Mouse (Mus musculus): ENCODE data around the gene Tnfrsf9. TPM values are rescaled to one million over a fixed set of nuclear protein-coding genes. Genes with fewer than 3 reads are reported as not detected.

Gene Tnfrsf9
- polyA plus RNA-seq, 1 experiment from 2014 or later, result 1.3 TPM

DNA sequence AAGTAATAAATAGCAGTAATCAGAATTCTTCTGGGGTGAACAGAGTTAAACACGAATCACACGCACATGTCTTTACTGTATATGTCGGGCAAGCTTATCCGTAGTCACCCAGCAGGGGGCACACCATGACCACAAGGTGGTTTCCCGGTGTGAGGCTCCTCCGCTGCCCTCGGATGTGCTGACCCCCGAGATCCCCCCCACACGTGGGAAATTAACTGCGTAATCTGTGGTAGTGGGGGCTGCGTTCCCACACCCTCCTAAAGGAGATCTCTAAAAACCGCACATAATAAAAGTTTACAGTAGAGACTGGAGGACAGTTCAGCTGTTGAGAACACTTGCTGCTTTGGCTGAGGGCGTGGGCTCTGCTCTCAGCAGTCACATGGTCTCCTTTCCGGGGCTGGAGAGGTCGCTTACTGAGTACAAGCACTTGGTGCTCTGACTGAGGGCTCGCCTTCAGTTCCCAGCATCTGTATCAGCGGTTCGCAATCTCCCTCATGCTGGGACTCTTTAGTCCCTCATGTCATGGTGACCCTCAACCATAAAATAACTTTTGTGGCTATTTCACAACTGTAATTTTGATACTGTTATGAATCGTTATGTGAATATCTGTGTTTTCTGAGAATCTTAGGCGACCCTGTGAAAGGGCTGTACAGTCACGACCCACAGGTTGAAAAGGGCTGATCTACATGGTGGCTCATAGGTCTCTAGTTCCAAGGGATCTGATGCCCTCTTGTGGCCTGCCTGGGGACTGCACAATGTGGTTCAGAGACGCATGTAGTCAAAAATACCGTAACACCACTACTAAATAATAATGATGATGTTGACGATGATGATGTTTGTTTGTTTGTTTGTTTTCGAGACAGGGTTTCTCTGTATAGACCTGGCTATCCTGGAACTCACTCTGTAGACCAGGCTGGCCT is 50.5 kb downstream of the Tnfrsf9 start:
- 11% methylated on average over 25 of the region's 25 CpGs for WGBS
- H3K9ac ChIP-seq, result no peak overlapping the region
- H3K27ac ChIP-seq (replicated peaks), result 0 out of 2 replicates have a peak overlapping the region, but pooled peaks have one; percentile 11
- no peaks in the 10 kb centered on the region for H3K36me3 ChIP-seq
- no peaks in the 10 kb centered on the region for H3K9me3 ChIP-seq (replicated peaks)
- H3K4me2 ChIP-seq (replicated peaks), result peak overlapping the region; percentile 44
- ATAC-seq (ENCODE audit: insufficient number of reproducible peaks, low FRiP score, low TSS enrichment, low read depth), result no peak
- H3K4me3 ChIP-seq (replicated peaks), result peak overlapping the region; percentile 22
- H3K27me3 ChIP-seq, result no peaks in the 10 kb centered on the region
- H3K4me1 ChIP-seq, result peaks cover 5% of the 10 kb centered on the region

- Histone ChIP-seq H3K27ac (replicated peaks) (no peak overlapping the region), H3K9ac (no peak overlapping the region), H3K4me2 (replicated peaks) (no peak overlapping the region), H3K27me3 (no peaks in the 10 kb centered on the region), H3K4me1 (peaks cover 5% of the 10 kb centered on the region), H3K36me3 (no peaks in the 10 kb centered on the region), H3K9me3 (replicated peaks) (no peaks in the 10 kb centered on the region), H3K4me3 (replicated peaks) (no peak overlapping the region)
- WGBS, result 72% methylated on average over 11 of the region's 11 CpGs
- no peak for ATAC-seq (ENCODE audit: insufficient number of reproducible peaks, low FRiP score, low TSS enrichment, low read depth)
Observed at GRCm38 (mm10) chr4:150965555-150965951, 51.2 kb downstream of the Tnfrsf9 start.

DNA sequence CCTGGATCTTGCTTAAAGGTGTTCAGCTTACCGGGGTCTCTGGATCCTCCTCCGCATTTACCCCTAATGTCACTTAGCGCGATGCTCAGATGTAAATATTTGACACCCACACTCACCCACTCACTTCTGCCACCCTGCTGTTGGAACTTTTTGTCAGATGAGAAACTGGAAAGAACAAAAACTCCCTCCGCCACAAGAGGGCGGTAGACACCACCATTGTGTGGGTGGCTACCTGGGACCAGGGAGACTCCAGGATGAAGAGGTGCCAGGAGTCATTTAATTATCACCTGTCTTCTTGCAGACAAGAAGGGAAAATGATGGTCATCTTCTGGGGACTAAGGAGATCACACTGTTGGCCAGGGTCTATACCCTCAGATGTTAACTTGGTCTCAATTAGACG is 52.2 kb downstream of the Tnfrsf9 start:
- no peak overlapping the region for H3K4me3 ChIP-seq (replicated peaks)
- H3K27me3 ChIP-seq, result no peaks in the 10 kb centered on the region
- H3K36me3 ChIP-seq, result no peaks in the 10 kb centered on the region
- 18% methylated on average over 7 of the region's 7 CpGs for WGBS
- ATAC-seq (ENCODE audit: insufficient number of reproducible peaks, low FRiP score, low TSS enrichment, low read depth), result no peak
- H3K9ac ChIP-seq, result no peak overlapping the region
- H3K4me1 ChIP-seq, result peaks cover 5% of the 10 kb centered on the region
- H3K4me2 ChIP-seq (replicated peaks), result no peak overlapping the region
- H3K27ac ChIP-seq (replicated peaks), result no peak overlapping the region
- no peaks in the 10 kb centered on the region for H3K9me3 ChIP-seq (replicated peaks)

- Histone ChIP-seq H3K9me3 (replicated peaks) (no peaks in the 10 kb centered on the region), H3K4me3 (replicated peaks) (no peak overlapping the region), H3K36me3 (no peaks in the 10 kb centered on the region), H3K4me2 (replicated peaks) (no peak overlapping the region), H3K27me3 (no peaks in the 10 kb centered on the region), H3K27ac (replicated peaks) (no peak overlapping the region), H3K4me1 (peaks cover 5% of the 10 kb centered on the region), H3K9ac (no peak overlapping the region)
- 83% methylated on average over 8 of the region's 8 CpGs for WGBS
- no peak for ATAC-seq (ENCODE audit: insufficient number of reproducible peaks, low FRiP score, low TSS enrichment, low read depth)
Observed at GRCm38 (mm10) chr4:150968956-150969355, 54.6 kb downstream of the Tnfrsf9 start.

DNA sequence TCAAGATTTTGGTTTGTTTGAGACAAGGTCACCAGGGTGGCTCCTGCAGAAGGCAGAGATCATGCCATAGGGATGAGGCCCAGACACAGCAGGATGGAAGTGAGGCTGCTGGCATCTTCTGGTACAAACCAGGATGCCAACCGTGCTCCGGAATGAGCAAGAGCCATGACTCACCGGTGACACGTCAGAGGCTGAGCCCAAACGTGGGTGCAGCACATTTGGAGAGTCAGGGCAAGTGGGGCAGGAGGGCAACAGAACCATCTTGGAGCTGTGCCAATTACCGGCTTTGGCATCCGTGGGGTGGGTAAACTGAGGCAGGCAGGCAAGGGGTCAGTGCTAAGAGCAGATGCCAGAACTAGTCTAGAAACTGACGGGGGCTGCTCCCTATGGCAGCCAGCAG is 58.9 kb downstream of the Tnfrsf9 start:
- Histone ChIP-seq H3K9ac (no peak overlapping the region), H3K4me2 (replicated peaks) (no peak overlapping the region), H3K4me3 (replicated peaks) (no peak overlapping the region), H3K27me3 (no peaks in the 10 kb centered on the region), H3K9me3 (replicated peaks) (no peaks in the 10 kb centered on the region), H3K27ac (replicated peaks) (no peak overlapping the region), H3K4me1 (no peaks in the 10 kb centered on the region), H3K36me3 (no peaks in the 10 kb centered on the region)
- ATAC-seq (ENCODE audit: insufficient number of reproducible peaks, low FRiP score, low TSS enrichment, low read depth), result no peak
- WGBS, result 76% methylated on average over 8 of the region's 8 CpGs

DNA sequence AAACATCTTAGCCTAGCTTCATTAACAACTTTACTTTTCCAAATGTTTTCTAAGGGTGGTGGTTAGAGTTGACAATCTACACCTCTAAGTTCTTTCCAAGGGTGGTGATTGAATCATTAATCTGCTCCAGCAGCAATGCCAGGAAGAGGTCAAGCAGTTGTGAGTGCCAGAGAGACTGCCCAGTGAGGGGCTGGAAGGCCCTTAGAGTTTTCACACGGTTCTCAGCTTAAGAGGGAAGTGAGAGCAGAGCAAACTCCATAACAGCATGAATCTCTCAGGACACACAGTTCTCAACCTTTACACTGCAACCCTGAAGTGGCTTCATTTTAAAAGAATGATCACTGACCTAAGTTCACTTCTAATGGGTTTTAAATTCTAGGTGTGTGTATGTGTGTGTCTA is 60.8 kb downstream of the Tnfrsf9 start:
- no peak overlapping the region for H3K4me2 ChIP-seq (replicated peaks)
- no peaks in the 10 kb centered on the region for H3K27me3 ChIP-seq
- H3K36me3 ChIP-seq, result no peaks in the 10 kb centered on the region
- no peaks in the 10 kb centered on the region for H3K4me1 ChIP-seq
- no peak for ATAC-seq (ENCODE audit: insufficient number of reproducible peaks, low FRiP score, low TSS enrichment, low read depth)
- no peaks in the 10 kb centered on the region for H3K9me3 ChIP-seq (replicated peaks)
- H3K4me3 ChIP-seq (replicated peaks), result no peak overlapping the region
- 34% methylated on average over 1 of the region's 1 CpGs for WGBS
- no peak overlapping the region for H3K27ac ChIP-seq (replicated peaks)
- no peak overlapping the region for H3K9ac ChIP-seq

GRCm38 (mm10) chr4:150978156-150978910 is 64.0 kb downstream of the Tnfrsf9 start:
- Histone ChIP-seq H3K4me1 (no peaks in the 10 kb centered on the region), H3K9me3 (replicated peaks) (no peaks in the 10 kb centered on the region), H3K9ac (no peak overlapping the region), H3K4me2 (replicated peaks) (no peak overlapping the region), H3K36me3 (no peaks in the 10 kb centered on the region), H3K27me3 (no peaks in the 10 kb centered on the region), H3K27ac (replicated peaks) (no peak overlapping the region), H3K4me3 (replicated peaks) (no peak overlapping the region)
- 83% methylated on average over 21 of the region's 21 CpGs for WGBS
- ATAC-seq (ENCODE audit: insufficient number of reproducible peaks, low FRiP score, low TSS enrichment, low read depth), result no peak

DNA sequence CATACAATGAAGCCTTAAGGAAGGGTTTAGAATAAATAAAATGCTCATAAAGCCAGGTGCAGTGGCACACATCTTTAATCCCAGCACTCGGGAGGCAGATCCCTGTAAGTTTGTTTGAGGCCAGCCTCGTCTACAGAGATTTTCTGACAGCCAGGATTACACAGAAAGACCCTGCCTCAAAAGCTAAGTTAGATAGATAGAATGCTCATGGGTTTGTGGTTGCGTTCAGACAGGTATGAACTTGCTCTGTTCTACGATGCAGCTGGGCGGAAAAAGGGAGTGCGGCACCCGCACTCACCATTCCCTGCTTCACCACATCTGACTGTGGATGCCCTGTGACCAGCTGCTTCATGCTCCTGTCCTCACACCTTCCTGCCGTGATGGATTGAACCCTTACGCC is 65.1 kb downstream of the Tnfrsf9 start:
- WGBS, result 66% methylated on average over 9 of the region's 9 CpGs

DNA sequence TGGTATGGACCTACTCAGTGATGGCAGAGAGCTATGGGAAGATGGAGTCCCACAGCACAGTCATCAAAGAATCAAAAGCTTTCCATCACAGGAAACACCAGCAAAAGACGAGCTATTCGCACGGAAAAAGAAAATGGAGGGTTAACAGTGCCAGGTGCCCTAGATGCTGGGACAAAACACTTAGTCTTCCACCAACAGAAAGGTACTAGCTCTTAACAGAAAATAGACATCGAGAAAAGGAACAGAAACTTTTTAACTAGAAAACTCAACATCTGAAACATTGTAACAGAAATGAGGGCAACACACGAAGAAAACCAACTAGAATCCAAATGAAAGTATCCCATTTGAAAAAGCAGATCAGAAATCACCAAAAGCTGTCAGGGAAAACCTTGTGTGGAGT is 65.8 kb downstream of the Tnfrsf9 start:
- Histone ChIP-seq H3K27me3 (no peaks in the 10 kb centered on the region), H3K9me3 (replicated peaks) (no peaks in the 10 kb centered on the region), H3K27ac (replicated peaks) (no peak overlapping the region), H3K4me3 (replicated peaks) (no peak overlapping the region), H3K36me3 (no peaks in the 10 kb centered on the region), H3K9ac (no peak overlapping the region), H3K4me1 (no peaks in the 10 kb centered on the region), H3K4me2 (replicated peaks) (no peak overlapping the region)
- 80% methylated on average over 5 of the region's 5 CpGs for WGBS
- ATAC-seq (ENCODE audit: insufficient number of reproducible peaks, low FRiP score, low TSS enrichment, low read depth), result no peak

More for the DNA sequence above, 65.1 kb downstream of the Tnfrsf9 start:
- Histone ChIP-seq H3K4me1 (no peaks in the 10 kb centered on the region), H3K9ac (no peak overlapping the region), H3K36me3 (no peaks in the 10 kb centered on the region), H3K9me3 (replicated peaks) (no peaks in the 10 kb centered on the region), H3K27me3 (no peaks in the 10 kb centered on the region), H3K27ac (replicated peaks) (no peak overlapping the region), H3K4me3 (replicated peaks) (no peak overlapping the region), H3K4me2 (replicated peaks) (no peak overlapping the region)
- ATAC-seq (ENCODE audit: insufficient number of reproducible peaks, low FRiP score, low TSS enrichment, low read depth), result no peak

DNA sequence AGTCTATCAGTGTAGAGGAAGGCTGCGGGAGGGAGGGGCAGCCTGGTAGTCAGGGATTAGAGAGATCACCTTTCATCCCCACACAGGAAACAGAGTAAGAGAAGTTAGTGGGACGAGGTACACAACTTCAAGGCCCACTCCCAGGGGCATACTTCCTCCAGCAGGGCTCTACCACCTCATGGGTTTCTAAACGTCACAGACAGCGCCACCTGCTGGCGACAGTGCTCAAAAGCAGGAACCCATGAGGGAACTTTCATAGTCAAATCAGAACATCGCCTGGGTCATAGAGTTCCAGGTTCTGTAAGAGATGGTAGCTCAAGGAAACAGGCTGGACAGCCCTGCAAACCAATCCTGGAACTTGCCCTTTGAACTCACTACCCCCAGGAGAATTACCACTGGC is 75.8 kb downstream of the Tnfrsf9 start:
- no peak overlapping the region for H3K27ac ChIP-seq (replicated peaks)
- H3K4me3 ChIP-seq (replicated peaks), result no peak overlapping the region
- H3K4me1 ChIP-seq, result no peaks in the 10 kb centered on the region
- H3K9me3 ChIP-seq (replicated peaks), result no peaks in the 10 kb centered on the region
- no peak for ATAC-seq (ENCODE audit: insufficient number of reproducible peaks, low FRiP score, low TSS enrichment, low read depth)
- no peak overlapping the region for H3K4me2 ChIP-seq (replicated peaks)
- H3K9ac ChIP-seq, result no peak overlapping the region
- 41% methylated on average over 6 of the region's 6 CpGs for WGBS
- no peaks in the 10 kb centered on the region for H3K36me3 ChIP-seq
- no peaks in the 10 kb centered on the region for H3K27me3 ChIP-seq

Measured in embryonic facial prominence, embryonic 15.5 days (tissue).